Mouse (Mus musculus) neural tube, embryonic 10.5 days (tissue): ENCODE measurements at regions not wholly inside any gene's neighbourhood (a gene's known extent, or its start where the extent isn't known, plus 50 kb on each side); places are given as distances from the start of the nearest gene placed in this dataset.

Experiments
- DNase-seq: peaks from one replicate; pipeline ENCODE4 v3.0.0-alpha.2; 2017; ENCODE audit warnings: low spot score; ENCODE audit errors: extremely low spot score

DNA sequence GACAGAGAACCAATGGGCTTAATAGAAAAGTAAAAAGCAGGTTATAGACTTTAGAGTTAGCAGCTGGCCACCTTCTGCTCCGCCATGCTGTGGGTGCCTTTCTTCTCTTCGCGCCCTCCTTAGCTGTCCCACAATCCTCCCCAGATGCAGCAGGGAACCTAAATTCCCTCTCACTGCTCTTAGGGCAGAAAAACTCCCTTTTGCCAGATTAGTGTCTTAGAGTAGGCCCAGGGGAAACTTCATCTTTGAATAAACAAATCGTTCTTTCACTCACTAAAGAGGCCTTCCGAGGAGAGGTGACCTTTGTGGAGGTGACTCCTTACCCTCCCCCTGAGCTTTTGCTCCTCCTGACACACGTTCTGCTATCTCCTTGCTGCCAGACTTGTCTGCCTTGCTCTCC lies 157.0 kb upstream of the Six2 start:
- no peak for DNase-seq

DNA sequence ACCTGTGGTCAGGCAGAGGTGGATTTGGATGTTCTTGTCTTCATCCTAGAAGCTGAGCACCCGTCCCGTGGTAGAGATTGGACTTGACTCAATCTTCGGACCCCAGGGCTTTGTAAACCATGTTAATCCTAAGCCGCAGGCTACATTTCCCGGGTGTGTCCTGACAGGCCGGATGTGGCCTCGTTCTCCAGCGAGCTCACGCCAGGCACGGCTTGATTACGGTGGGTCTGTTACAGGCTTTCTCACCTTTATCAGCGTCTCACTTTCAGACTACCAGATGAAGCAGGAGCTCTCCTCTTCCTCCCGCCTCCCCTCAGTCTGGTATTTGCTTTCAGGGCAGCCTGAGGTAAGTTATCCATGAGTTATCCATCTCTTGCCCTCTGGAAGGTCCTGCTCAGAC lies 156.4 kb upstream of the Six2 start:
- DNase-seq = no peak

DNA sequence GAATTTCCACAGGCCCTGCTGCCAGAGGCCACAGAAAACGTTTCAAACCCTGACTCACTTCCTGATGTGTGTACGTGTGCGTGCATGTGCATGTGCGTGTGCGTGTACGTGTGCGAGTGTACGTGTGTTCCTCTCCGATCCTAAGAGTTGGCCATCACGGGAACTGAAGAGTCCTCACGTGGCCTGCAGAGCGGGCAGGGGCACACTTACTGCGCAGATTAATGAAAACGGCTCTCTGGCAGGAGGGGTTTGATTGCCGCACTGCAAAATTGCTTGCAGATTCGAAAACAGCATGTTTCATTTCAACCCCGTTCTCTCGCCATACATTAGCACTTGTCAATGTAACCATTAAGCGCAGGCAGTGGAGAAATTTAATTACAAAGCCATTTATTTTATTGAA lies 135.0 kb upstream of the Six2 start:
- DNase-seq = no peak

DNA sequence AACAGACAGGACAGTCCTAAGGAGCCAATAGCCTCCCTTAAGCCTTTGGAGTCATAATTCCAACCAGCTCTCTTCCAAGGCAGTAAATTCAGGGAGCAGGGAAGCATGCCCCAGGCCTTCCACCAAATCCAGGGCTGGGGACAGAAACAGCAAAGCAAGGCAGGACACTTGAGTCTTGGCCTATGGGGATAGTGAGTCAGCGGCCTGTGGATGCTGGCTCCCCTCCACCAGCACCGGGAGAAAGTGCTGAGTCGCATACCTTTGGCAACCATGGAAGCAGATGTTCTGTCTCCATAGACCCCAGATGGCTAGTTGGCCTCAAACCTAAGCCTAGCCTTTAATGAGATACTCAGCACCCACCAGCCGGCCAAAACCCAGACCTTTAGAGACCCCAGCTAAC lies 133.8 kb upstream of the Six2 start:
- DNase-seq = no peak

DNA sequence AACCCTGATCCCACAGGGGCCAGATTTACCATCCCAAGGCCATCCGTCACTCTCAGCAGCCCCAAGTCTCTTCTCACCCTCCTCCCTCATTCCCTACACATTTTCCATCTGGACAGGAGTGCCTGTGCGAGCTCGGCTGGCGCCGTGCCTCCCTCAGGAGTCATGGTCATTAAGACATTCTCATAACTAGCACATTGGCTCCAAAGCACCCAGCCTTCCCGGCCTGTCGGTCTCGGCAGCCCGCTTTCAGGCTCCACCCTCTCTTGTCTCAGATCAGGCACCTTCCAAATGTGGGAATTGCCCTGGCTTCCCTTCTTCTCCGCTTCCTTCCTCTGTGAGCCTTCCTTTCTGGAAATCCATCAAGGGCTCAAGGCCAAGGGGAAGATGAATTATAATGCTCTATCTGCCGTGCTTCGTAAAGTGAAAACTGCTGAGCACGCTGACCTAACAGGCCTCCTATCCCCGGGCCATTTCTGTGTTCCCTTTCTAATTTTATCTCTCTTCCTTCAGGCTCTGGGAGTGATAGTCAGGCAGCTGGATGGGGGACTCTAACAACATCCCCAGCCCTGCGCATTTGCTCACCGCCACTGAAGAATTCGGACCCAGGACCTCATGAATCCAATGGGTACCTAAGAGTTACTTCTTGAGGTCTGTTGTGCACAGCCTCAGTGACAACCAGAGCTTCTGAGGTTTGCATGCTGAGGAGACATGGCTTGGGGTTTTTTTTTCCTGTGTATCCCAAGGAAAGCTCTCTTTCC lies 130.2 kb upstream of the Six2 start:
- DNase-seq = no peak

DNA sequence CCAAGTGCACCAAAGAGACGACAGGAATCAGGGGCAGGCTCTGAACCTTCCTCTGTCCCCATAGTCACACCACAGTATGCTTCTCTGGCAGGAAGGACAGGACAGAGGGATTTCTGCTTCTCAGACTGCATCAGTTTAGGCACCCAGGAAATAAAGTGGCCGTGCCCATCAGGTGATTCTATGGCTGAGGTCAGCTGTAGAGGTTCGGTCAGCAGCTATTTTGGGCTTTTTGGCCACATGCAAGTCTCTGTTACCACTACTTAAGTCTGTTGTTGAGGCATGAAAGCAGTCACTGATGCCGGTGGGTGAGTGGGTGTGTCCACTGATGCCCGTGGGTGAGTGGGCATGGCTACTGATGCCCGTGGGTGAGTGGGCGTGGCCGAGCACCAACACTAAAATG lies 128.4 kb upstream of the Six2 start:
- no peak for DNase-seq

DNA sequence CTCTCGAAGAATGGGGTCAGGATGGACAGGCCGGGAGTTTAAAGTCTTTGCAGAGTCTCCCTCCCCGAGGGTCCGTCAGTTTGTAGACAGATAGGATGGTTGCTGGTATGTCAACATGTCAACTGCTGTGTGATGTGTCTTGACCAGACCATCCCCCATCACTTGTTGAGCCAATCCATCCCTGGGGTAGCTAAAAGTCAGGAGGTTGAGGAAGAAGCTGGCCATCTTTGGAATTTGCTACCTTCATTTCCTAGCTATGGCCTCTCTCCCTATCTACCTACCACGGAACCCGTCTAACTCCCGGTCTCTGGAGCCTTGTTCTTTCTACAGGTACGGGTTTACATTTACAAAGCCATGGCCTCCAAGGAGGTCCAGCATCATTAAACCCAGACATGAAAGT lies 128.0 kb upstream of the Six2 start:
- DNase-seq = no peak

DNA sequence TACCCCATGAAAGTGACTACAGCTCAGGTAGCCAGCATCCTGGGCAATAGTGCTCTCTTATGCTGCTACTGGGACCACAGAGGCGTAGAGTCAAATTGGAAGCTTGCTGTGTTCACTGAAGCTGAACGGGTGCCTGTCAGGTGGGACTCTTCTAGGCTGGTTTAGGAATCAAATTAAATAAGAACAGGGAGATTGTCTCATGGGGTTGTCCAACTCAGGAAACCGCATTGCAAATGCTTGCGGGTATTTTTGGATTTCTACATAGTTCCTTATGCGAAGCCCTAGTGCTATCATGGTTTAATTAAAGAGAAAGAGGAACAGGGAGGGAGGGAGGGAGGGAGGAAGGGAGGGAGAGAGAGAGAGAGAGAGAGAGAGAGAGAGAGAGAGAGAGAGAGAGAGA lies 120.5 kb upstream of the Six2 start:
- no peak for DNase-seq

DNA sequence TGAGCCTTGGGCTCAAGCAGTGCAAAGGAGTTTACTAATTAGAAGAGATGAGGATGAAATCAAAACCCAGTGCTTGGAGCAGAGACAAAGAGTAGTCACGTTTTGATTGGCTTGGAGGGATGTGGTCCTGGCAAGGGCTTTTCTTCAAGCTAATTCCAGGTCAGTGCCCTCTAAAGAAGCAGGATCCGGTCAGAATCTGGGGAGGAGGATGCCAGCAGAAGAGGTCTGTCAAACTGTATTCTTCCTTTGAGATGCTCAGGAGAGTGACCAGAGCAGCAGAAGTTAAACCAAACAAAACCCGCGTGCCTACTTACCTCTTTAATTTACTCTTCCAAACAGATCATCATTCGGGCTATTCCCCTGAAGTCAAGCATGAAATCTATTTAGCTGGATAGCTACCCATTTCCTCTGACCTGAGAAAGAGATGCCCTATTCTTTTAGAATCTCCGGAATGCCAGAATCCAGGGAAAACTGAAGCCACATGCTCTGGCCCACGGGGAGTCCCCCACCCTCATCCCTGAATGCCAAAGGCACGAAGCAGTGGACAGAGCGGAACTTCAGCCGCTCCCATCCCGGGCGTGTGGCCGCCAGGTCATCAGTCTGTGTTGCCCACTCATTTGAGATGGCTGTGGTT lies 117.8 kb upstream of the Six2 start:
- no peak for DNase-seq

DNA sequence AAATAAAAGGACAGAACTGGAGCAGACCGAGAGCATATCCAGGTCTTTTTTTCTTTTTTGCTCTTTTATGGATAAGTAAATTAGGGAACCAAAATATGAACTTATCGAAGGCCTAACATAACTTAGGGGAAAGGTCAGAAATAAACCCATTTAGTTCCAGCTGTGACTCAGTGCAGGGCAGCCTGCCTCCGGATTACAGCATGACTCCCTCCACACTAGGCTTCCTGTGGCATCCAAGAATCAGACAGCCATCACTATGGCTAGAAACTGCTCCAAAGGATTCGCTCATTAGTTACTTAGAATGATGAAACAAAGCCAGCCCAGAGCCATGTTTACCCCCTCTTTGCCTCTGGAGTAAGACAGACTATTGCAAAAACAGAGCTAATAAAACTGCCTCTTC lies 116.6 kb upstream of the Six2 start:
- DNase-seq = no peak

DNA sequence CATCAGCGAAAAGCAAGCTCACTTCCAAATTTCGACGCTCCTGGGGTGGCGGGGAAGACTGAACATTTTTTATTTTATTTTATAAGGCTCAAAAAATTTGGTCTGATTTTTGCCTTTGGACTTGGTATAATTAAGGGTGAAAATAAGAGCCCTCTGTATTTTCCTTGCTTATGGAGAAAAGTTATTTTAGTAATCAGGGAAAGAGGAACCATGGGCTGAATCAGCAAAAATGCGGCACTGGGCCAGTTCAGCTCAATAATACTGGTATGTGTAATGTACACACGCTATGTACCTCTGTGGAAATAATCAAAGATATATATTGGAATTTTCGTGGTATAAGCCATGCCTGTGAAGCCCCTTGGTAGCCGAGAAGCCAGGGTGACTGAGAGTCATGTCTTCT lies 113.7 kb upstream of the Six2 start:
- no peak for DNase-seq

DNA sequence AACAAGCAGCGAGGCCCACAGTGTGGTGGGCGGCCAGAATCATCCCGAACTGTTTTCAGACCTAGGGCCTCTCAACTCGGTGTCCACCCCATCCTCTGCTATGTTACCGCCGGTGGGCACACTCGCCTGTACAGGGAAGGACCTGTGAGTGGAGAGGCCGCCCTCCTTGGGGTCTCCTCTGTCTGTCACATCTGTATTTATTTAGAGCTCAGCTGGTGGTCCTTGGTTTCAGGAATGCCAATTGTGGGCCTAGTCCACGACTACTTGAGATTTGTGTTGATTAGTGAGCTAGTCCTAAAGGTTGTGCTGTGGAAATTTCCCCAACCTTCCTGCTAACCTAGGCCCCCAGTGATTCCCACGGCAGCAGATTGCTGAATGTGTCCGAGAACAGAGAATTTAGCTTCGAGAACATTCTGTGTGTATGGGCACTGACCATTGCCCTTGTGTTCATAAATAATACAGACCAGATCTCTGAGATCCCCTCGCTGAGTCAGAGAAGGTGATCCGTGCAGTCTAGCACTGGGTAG lies 113.1 kb upstream of the Six2 start:
- no peak for DNase-seq

DNA sequence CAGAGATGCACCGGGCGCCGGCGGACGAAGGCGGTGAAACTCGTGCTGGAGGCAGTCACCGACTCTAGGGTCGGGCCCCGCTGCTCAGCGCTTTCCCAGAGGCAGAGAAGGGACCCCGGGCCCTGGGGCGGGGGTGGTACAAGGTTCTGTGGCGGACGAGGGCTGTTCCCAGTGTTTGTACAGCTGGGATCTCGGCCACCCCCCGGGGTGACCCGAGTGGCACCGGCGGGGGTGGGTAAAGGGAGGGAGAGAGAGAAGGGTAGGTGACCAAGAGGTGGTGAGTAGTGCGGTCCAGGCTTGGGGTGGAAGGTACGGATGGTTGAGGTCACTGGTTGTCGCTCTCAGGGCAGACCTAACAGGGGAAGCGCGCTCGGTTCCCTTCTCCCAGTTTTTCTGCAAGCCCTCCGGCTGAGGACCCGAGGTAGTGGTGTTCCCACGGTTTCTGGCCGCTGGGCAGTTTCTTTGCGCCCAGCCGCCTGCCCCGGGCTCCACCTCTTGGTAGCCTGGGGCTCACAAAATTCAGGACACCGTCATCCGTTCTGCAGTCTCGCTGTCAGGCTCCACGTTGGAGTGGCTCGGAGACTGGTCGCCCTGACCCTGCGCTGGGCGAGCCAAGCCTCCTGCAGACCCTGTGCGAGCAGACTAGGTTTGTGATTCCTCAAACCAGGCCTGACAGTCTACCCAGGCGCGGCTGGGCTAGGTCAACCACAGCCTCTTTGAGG lies 112.4 kb upstream of the Six2 start:
- DNase-seq = peak; percentile 72

DNA sequence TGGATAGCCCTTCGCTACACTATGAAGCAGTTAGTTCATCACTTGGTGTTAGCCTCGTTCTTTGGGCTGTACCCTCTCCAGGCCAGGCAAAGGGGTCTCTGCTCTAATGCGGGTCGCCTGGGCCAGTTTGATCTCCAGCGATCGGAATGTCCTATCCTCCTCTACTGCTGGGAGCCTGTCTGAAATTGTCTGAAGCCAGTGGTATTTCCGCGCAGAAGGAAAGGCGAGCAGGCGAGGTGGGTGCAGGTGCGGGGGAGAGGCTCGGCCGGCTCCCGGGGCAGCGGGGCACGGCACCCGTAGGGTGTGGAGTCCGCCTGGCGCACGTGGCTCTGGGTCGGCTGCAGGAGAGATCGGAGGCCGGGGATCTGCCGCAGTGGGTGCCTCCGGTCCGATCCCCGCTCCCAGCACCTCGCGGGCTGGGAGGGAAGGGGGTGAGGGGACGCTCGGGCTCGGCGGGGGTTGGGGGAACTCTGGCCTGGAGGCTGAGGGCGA lies 111.8 kb upstream of the Six2 start:
- DNase-seq = no peak

DNA sequence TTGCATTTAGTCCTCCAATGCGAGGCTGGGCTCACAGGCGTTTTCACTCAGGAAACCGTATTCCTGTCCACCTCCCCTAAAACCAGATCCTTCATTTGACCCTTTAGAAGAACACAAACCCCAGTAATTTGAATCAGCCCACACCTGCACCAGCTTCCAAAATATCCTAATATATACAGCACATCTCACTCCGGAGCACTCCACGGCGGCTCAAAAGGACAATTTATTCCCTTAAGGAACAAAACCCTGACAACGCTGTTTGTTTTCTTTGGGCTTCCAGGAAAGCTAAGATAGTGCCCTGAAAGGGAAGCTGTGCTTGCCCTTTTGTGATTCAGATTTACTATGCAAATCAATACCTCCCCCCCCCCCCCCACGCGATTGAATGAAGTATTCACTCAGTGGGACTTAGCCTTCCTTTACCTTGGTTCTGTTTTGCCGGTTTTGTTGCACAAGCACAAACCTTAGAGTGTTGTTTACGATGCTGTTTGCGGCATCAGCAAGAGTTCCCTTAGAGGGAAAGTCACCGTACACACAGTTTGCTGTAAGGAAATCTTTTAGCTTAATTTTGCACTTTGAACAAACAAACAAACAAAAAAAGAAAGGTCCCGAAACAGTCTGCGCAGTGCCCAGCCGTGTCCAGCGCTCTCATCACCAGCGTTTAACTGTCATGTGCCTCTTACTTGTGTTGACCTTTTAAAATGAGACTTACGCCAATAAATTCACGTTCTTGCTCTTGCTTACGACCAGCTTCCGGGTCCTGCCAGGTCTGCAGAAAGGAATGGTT lies 111.2 kb upstream of the Six2 start:
- DNase-seq = peak; percentile 49

DNA sequence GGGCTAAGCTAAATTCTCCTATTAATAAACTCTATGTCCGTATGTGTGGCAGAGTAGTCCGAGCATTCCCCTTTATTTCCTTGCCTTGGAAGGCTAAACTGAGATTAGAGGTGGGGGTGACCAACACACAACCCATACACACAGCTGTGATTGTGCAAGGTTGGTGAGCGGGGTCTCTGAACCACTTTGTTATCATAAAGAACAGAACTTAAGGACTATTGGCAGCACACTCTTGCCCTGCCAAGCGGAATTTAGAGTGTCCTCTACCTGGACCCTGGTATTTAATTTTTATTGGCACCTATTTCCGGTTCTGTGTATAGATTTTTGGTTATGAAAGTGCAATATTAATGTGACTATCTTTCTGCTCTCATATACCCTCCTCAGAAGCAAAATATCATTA lies 109.7 kb upstream of the Six2 start:
- DNase-seq = no peak

DNA sequence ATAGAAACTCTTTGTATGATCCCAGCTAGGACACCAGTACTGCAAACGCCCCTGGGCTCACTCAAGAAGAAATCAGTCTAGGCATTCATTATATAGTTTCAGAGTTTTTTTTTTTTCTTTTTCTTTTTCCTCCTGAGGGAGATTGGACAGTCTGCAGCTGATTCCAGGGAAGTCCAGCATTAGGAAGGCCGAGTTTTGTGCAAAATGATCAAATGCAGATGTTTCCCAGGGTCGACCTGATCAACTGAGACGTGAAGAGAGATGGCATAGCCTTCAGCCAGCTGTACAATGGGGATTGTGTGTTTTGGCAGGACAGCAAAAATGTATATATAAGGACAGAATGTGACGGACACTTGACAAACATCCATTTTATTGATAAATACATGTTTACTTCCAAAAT lies 107.7 kb upstream of the Six2 start:
- DNase-seq = no peak

DNA sequence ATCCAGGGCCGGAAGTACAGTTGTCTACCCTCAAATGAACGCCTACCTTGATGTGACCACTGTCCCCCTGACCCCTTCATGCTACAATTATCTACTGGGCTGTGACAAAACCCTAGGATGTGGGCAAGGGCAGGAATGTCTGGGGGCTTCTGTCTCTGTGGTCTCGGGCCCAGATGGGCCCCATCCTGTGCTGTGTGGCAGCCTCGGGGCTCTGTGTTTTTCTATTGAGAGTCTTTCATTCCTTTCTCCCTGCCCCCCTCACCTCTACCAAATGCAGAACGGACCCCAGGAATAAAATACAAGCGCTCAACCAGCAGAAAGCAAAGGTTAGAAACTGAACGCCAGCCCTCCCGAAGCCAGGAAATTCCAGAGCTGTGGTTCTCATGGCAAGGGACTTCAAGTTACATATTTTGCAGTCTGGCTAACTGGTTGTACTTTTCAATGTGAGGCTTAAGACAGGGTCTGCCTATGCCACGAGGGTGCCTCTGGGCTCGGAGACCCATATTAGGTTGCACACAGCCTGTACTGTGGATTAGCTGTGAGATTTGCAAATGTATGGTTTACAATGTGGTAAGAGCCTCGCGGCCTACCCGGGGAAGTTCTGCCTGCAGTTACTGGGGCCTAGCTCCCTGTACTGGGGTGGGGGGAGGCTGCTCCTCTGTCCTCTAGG lies 97.7 kb upstream of the Six2 start:
- peak; percentile 26 for DNase-seq

DNA sequence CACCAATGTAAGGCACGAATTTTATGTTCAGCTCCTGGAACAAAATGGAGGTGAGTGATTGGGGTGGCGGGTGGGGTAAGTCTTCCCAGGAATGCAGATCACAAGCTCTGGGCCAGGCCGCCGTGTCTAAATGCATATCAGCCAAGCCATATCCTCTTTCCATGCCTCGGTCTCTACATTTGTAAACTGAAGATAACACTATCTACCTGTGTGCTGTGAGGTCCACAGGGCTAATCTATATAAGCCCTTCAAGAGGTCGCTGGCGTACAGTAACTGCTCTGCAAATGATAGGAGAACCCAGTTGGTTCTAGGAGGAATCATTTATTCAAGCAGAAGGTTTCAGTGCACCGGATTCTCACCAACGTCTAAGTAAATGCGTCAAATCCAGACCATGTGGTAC lies 92.4 kb upstream of the Six2 start:
- no peak for DNase-seq

DNA sequence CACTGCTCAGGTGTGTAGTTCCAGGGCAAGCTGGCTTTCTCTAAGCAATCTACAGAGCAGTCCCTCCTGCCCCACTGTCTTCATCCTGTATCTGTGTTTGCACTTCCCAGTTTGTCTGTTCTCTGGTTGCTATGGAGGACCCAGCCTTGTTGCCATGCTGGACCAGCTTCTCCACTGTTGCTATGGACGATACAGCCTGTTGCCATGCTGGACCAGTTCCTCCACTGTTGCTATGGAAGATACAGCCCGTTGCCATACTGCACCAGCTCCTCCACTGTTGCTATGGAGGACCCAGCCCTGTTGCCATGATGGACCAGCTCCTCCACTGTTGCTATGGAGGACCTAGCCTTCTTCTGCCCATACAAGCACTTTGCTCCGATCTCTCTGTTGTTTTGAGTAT lies 88.8 kb upstream of the Six2 start:
- DNase-seq = no peak

DNA sequence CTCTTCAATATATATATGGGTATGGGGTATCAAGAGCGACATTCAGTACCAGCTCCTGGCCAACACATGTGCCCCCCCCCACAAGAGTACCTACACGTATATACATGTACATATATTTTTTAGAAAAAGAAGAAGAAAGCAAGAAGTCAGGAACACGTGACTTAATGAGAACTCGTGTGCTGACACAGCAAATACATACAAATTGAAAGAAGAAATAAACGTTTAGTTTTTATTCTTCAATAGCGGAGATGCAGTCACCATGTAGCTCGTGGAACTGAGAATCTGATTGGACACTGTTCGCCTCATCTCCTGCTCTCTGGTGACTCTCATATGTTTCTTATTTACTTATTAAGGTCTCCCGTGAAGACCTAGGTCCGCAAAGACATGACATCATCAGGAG lies 80.3 kb upstream of the Six2 start:
- DNase-seq = no peak
